Mouse (Mus musculus): ENCODE measurements around the gene Tas2r136. TPM values are rescaled to one million over a fixed set of nuclear protein-coding genes. Genes with fewer than 3 reads are reported as not detected.

Gene Tas2r136
- not detected for polyA plus RNA-seq (2014; fragmentation: Illumina TruSeq; extraction: RNeasy Lipid Tissue Mini Kit (QIAGEN cat#74804); ENCODE audit: low replicate concordance)

GRCm38 (mm10) chr6:132778062-132778461, at the start of gene Tas2r136:
Gene Tas2r136, minus strand, starts transcription at chr6:132778162.

DNA sequence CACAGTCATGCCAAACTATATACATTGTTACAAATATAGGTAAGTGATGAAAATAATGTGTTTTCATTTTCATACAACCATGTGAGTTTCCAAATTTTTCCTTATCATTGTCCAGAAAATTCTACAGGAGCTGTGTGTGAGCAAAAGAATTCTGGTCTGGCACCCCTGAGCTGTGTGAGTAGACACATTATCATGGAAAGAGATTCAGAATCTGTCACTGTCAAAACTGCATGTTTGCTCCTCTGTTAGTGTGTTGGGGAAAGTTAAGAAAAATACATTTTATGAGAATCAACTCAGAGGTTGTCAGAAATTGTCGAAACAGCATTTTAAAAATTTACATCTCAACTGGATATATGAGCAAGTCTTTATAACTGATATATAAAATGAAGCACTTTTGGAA, 24.6 kb upstream of the Tas2r136 start, which contains the start of gene Tas2r117:
Tas2r117 (plus strand) TSS at position 301 of the 400 bp plus-strand sequence.

DNA sequence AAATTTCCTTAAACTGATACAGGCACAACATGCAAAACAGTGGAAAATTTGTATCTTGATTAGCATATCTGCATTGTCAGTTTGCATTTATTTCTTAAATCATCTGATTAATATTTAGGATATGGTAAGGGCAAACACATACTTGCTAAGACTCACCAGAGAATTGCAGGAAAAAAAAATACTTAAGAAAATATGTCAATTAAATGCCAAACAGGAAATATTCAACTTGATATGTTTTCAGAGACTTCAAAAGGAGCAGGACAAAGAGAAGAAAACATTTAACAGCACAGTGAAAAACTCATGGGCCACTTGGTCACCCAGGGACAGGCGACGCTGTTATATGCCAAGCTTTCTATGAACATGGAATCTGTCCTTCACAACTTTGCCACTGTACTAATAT, 16.1 kb downstream of the Tas2r136 start, which contains the start of gene Tas2r102:
Tas2r102 (plus strand) TSS at position 301 of the 400 bp plus-strand sequence.

GRCm38 (mm10) chr6:132754430-132754829, 23.5 kb downstream of the Tas2r136 start, which contains the start of gene Tas2r124:
Gene Tas2r124, plus strand, starts transcription at chr6:132754730.

DNA sequence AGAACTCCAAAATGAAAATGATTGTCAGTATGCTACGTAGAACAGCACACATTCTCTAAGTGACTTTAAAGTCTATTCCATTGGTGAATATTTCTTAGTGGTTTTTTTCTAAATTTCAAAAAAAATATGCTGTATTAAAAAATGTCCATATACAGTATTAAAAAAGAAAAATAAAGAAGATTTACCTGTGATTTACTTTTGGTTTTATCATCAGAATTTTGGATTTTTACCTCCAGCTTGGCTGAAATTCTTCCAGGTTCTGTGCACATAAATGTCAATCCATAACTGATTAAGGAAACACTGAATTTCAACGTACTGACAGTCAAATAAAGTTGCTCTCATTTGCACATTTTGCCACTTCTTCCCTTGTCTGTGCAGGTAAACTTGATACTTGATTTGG, 40.0 kb downstream of the Tas2r136 start, which contains the start of gene Tas2r115:
Tas2r115 (minus strand) TSS at position 101 of the 400 bp plus-strand sequence.

Other genes starting within 250 kb of the Tas2r136 start
- not detected for gene Prh1, start 208.4 kb downstream of the Tas2r136 start, polyA plus RNA-seq (2014; fragmentation: Illumina TruSeq; extraction: RNeasy Lipid Tissue Mini Kit (QIAGEN cat#74804); ENCODE audit: low replicate concordance)
- not detected for gene Prp2, start 182.2 kb downstream of the Tas2r136 start, polyA plus RNA-seq (2014; fragmentation: Illumina TruSeq; extraction: RNeasy Lipid Tissue Mini Kit (QIAGEN cat#74804); ENCODE audit: low replicate concordance)
- gene A630073D07Rik, start 126.6 kb downstream of the Tas2r136 start, polyA plus RNA-seq (2014; fragmentation: Illumina TruSeq; extraction: RNeasy Lipid Tissue Mini Kit (QIAGEN cat#74804); ENCODE audit: low replicate concordance) = not detected
- gene Tas2r120, start 121.2 kb downstream of the Tas2r136 start, polyA plus RNA-seq (2014; fragmentation: Illumina TruSeq; extraction: RNeasy Lipid Tissue Mini Kit (QIAGEN cat#74804); ENCODE audit: low replicate concordance) = not detected
- not detected for gene Tas2r121, start 77.2 kb downstream of the Tas2r136 start, polyA plus RNA-seq (2014; fragmentation: Illumina TruSeq; extraction: RNeasy Lipid Tissue Mini Kit (QIAGEN cat#74804); ENCODE audit: low replicate concordance)
- gene Tas2r122, start 66.2 kb downstream of the Tas2r136 start, polyA plus RNA-seq (2014; fragmentation: Illumina TruSeq; extraction: RNeasy Lipid Tissue Mini Kit (QIAGEN cat#74804); ENCODE audit: low replicate concordance) = not detected
- not detected for gene Tas2r115, start 40.1 kb downstream of the Tas2r136 start, polyA plus RNA-seq (2014; fragmentation: Illumina TruSeq; extraction: RNeasy Lipid Tissue Mini Kit (QIAGEN cat#74804); ENCODE audit: low replicate concordance)
- not detected for gene Tas2r124, start 23.4 kb downstream of the Tas2r136 start, polyA plus RNA-seq (2014; fragmentation: Illumina TruSeq; extraction: RNeasy Lipid Tissue Mini Kit (QIAGEN cat#74804); ENCODE audit: low replicate concordance)
- gene Tas2r102, start 16.0 kb downstream of the Tas2r136 start, polyA plus RNA-seq (2014; fragmentation: Illumina TruSeq; extraction: RNeasy Lipid Tissue Mini Kit (QIAGEN cat#74804); ENCODE audit: low replicate concordance) = not detected
- gene Tas2r117, start 24.7 kb upstream of the Tas2r136 start, polyA plus RNA-seq (2014; fragmentation: Illumina TruSeq; extraction: RNeasy Lipid Tissue Mini Kit (QIAGEN cat#74804); ENCODE audit: low replicate concordance) = not detected
- not detected for gene Tas2r123, start 69.0 kb upstream of the Tas2r136 start, polyA plus RNA-seq (2014; fragmentation: Illumina TruSeq; extraction: RNeasy Lipid Tissue Mini Kit (QIAGEN cat#74804); ENCODE audit: low replicate concordance)
- gene Tas2r116, start 77.3 kb upstream of the Tas2r136 start, polyA plus RNA-seq (2014; fragmentation: Illumina TruSeq; extraction: RNeasy Lipid Tissue Mini Kit (QIAGEN cat#74804); ENCODE audit: low replicate concordance) = not detected
- not detected for gene Tas2r110, start 89.8 kb upstream of the Tas2r136 start, polyA plus RNA-seq (2014; fragmentation: Illumina TruSeq; extraction: RNeasy Lipid Tissue Mini Kit (QIAGEN cat#74804); ENCODE audit: low replicate concordance)
- gene Tas2r113, start 114.8 kb upstream of the Tas2r136 start, polyA plus RNA-seq (2014; fragmentation: Illumina TruSeq; extraction: RNeasy Lipid Tissue Mini Kit (QIAGEN cat#74804); ENCODE audit: low replicate concordance) = not detected
- not detected for gene Tas2r125, start 131.5 kb upstream of the Tas2r136 start, polyA plus RNA-seq (2014; fragmentation: Illumina TruSeq; extraction: RNeasy Lipid Tissue Mini Kit (QIAGEN cat#74804); ENCODE audit: low replicate concordance)
- not detected for gene Tas2r129, start 172.9 kb upstream of the Tas2r136 start, polyA plus RNA-seq (2014; fragmentation: Illumina TruSeq; extraction: RNeasy Lipid Tissue Mini Kit (QIAGEN cat#74804); ENCODE audit: low replicate concordance)
- gene Tas2r131, start 179.8 kb upstream of the Tas2r136 start, polyA plus RNA-seq (2014; fragmentation: Illumina TruSeq; extraction: RNeasy Lipid Tissue Mini Kit (QIAGEN cat#74804); ENCODE audit: low replicate concordance) = not detected
- gene Tas2r109, start 202.8 kb upstream of the Tas2r136 start, polyA plus RNA-seq (2014; fragmentation: Illumina TruSeq; extraction: RNeasy Lipid Tissue Mini Kit (QIAGEN cat#74804); ENCODE audit: low replicate concordance) = not detected